Mouse (Mus musculus): ENCODE results near the gene Spata13. TPM values are rescaled to one million over a fixed set of nuclear protein-coding genes. Genes with fewer than 3 reads are reported as not detected.

Spata13 gene
- polyA plus RNA-seq, 1 experiment, result 4.8 TPM

GRCm38 (mm10) chr14:60711161-60711560, 77.4 kb downstream of the Spata13 start:
- Histone ChIP-seq H3K27me3 (ENCODE audit: control insufficient read depth) (no peaks in the 10 kb centered on the region), H3K9me3 (ENCODE audit: control insufficient read depth, low read length) (no peaks in the 10 kb centered on the region), H3K4me1 (ENCODE audit: control insufficient read depth) (no peaks in the 10 kb centered on the region), H3K36me3 (ENCODE audit: control insufficient read depth) (peaks cover 79% of the 10 kb centered on the region), H3K4me3 (replicated peaks) (no peak overlapping the region)
- no peak for TF ChIP-seq GATA1 (IDR thresholded peaks at IDR 0.05; ENCODE audit: low read length)
- no peak for TF ChIP-seq TAL1 (IDR thresholded peaks at IDR 0.05; ENCODE audit: low read length)

DNA sequence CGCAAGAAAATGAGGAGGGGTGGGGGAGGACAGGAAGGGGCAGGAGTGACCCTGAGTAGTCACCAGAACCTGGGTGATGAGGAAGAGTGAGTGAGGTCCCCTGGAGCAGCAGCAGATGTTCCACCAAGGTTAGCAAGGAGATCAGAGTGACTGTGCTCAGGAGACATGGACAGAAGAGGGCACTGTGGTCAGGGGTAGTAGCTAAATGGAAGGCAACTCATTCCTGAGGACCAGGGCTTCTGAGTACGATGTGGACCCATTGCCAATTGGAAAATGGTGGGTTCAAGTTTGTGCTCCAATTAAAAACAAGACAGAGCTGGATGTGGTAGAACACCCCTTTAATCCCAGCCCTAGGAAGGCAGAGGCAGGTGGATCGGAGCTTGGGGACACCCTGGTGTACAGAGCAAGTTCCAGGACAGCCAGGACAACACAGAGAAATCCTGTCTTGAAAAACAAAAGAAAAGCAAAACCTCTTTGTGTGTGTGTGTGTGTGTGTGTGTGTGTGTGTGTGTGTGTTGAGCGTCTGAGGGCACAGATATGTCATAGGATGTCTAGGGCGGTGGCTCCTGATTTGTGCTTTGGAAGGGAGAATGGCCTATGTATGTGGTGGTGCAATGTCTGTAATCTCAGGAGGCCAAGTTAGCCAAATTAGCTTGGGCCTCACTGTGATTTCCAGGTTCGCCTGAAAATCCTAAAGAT, 77.9 kb downstream of the Spata13 start:
- TF ChIP-seq GATA1 (IDR thresholded peaks at IDR 0.05; ENCODE audit: low read length) (no peak), TAL1 (IDR thresholded peaks at IDR 0.05; ENCODE audit: low read length) (no peak)
- no peaks in the 10 kb centered on the region for H3K27me3 ChIP-seq (ENCODE audit: control insufficient read depth)
- H3K4me3 ChIP-seq (replicated peaks), result no peak overlapping the region
- no peaks in the 10 kb centered on the region for H3K9me3 ChIP-seq (ENCODE audit: control insufficient read depth, low read length)
- peaks cover 78% of the 10 kb centered on the region for H3K36me3 ChIP-seq (ENCODE audit: control insufficient read depth)
- H3K4me1 ChIP-seq (ENCODE audit: control insufficient read depth), result no peaks in the 10 kb centered on the region

- H3K4me1 ChIP-seq (ENCODE audit: control insufficient read depth), result peaks cover 2% of the 10 kb centered on the region
- peaks cover 74% of the 10 kb centered on the region for H3K36me3 ChIP-seq (ENCODE audit: control insufficient read depth)
- H3K27me3 ChIP-seq (ENCODE audit: control insufficient read depth), result no peaks in the 10 kb centered on the region
- H3K9me3 ChIP-seq (ENCODE audit: control insufficient read depth, low read length), result no peaks in the 10 kb centered on the region
- no peak overlapping the region for H3K4me3 ChIP-seq (replicated peaks)
- TF ChIP-seq GATA1 (IDR thresholded peaks at IDR 0.05; ENCODE audit: low read length) (no peak), TAL1 (IDR thresholded peaks at IDR 0.05; ENCODE audit: low read length) (no peak)
Observed at GRCm38 (mm10) chr14:60712289-60712830, 78.6 kb downstream of the Spata13 start.

DNA sequence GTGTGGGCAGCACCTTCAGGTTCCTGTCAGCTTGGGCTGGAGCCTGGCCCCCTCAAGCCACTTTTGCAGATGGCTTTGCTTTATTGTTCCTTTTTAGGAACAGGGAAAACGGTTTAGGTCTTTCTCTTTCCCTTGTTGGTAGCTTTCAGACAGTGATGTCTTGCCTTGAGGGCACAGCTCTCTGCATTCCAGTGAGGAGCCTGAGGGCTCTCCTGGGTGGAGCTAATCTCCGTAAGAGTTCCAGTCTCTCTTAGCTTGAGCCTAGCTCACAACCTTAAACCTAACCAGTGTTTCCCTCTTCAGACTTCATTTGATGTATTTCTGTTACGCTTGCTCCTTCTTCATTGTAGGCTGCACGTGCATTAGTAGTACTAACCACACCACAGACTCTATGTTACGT, 81.9 kb downstream of the Spata13 start:
- TF ChIP-seq TAL1 (IDR thresholded peaks at IDR 0.05; ENCODE audit: low read length) (no peak), GATA1 (IDR thresholded peaks at IDR 0.05; ENCODE audit: low read length) (no peak)
- Histone ChIP-seq H3K36me3 (ENCODE audit: control insufficient read depth) (peaks cover 75% of the 10 kb centered on the region), H3K9me3 (ENCODE audit: control insufficient read depth, low read length) (no peaks in the 10 kb centered on the region), H3K4me1 (ENCODE audit: control insufficient read depth) (peaks cover 10% of the 10 kb centered on the region), H3K4me3 (replicated peaks) (no peak overlapping the region), H3K27me3 (ENCODE audit: control insufficient read depth) (no peaks in the 10 kb centered on the region)

DNA sequence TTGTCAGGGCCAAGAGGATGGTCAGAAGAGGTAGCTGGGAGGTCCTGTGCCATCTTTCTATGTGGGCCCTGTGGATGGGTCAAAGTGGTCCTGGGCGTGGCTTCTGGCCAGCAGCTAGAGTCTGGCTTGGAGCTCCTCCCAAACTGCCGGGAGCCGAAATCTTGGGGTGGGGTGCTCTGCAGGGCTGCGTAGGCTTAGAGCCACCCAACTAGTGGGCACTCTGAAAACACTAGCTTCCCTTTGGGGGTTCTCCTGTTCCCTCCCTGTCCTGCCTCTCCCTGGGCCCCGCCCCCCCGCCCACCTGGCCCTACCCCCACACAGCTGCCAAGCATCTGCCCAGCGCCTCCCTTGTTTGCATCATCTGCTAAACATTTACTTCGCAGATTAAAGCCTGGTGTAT, 87.5 kb downstream of the Spata13 start:
- Histone ChIP-seq H3K4me3 (replicated peaks) (no peak overlapping the region), H3K27me3 (ENCODE audit: control insufficient read depth) (no peaks in the 10 kb centered on the region), H3K9me3 (ENCODE audit: control insufficient read depth, low read length) (no peaks in the 10 kb centered on the region), H3K4me1 (ENCODE audit: control insufficient read depth) (peaks cover 13% of the 10 kb centered on the region), H3K36me3 (ENCODE audit: control insufficient read depth) (peaks cover 36% of the 10 kb centered on the region)
- TF ChIP-seq GATA1 (IDR thresholded peaks at IDR 0.05; ENCODE audit: low read length) (no peak), TAL1 (IDR thresholded peaks at IDR 0.05; ENCODE audit: low read length) (no peak)

DNA sequence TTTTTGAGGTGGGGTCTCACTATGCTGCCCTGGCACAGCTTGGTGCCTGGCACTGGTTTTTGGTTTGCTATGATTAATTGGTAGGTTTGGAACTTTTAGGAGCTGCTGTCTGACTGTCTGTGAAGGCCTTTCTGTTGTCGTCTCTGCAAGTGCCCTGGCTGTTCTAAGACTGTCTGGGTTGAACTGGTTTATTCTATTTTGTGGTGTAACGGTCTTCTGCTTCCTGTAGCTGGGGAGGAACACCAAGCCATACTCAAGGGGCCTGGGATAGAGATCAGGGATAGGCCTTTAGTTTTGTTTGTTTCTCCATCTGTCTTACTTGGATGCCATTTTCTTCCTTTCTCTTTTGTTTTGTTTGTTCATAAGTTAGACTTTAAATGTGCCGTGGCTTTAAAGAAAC, 88.1 kb downstream of the Spata13 start:
- Histone ChIP-seq H3K4me1 (ENCODE audit: control insufficient read depth) (peaks cover 13% of the 10 kb centered on the region), H3K4me3 (replicated peaks) (no peak overlapping the region), H3K36me3 (ENCODE audit: control insufficient read depth) (peaks cover 39% of the 10 kb centered on the region), H3K27me3 (ENCODE audit: control insufficient read depth) (no peaks in the 10 kb centered on the region), H3K9me3 (ENCODE audit: control insufficient read depth, low read length) (no peaks in the 10 kb centered on the region)
- TF ChIP-seq TAL1 (IDR thresholded peaks at IDR 0.05; ENCODE audit: low read length), result no peak
- TF ChIP-seq GATA1 (IDR thresholded peaks at IDR 0.05; ENCODE audit: low read length), result no peak

GRCm38 (mm10) chr14:60726091-60726490, 92.3 kb downstream of the Spata13 start:
- Histone ChIP-seq H3K4me3 (replicated peaks) (no peak overlapping the region), H3K36me3 (ENCODE audit: control insufficient read depth) (peaks cover 35% of the 10 kb centered on the region), H3K4me1 (ENCODE audit: control insufficient read depth) (peaks cover 2% of the 10 kb centered on the region), H3K9me3 (ENCODE audit: control insufficient read depth, low read length) (no peaks in the 10 kb centered on the region), H3K27me3 (ENCODE audit: control insufficient read depth) (no peaks in the 10 kb centered on the region)
- no peak for TF ChIP-seq GATA1 (IDR thresholded peaks at IDR 0.05; ENCODE audit: low read length)
- no peak for TF ChIP-seq TAL1 (IDR thresholded peaks at IDR 0.05; ENCODE audit: low read length)

GRCm38 (mm10) chr14:60727130-60727529, 93.3 kb downstream of the Spata13 start:
- no peak for TF ChIP-seq TAL1 (IDR thresholded peaks at IDR 0.05; ENCODE audit: low read length)
- no peak for TF ChIP-seq GATA1 (IDR thresholded peaks at IDR 0.05; ENCODE audit: low read length)
- H3K4me1 ChIP-seq (ENCODE audit: control insufficient read depth), result no peaks in the 10 kb centered on the region; the same call in 1 of the 2 replicates
- no peaks in the 10 kb centered on the region for H3K9me3 ChIP-seq (ENCODE audit: control insufficient read depth, low read length)

GRCm38 (mm10) chr14:60732081-60732480, 98.3 kb downstream of the Spata13 start:
- Histone ChIP-seq H3K9me3 (ENCODE audit: control insufficient read depth, low read length) (no peaks in the 10 kb centered on the region), H3K4me1 (ENCODE audit: control insufficient read depth) (peaks cover 6% of the 10 kb centered on the region), H3K27me3 (ENCODE audit: control insufficient read depth) (peaks cover 2% of the 10 kb centered on the region; the same call in 1 of the 2 replicates), H3K4me3 (replicated peaks) (no peak overlapping the region), H3K36me3 (ENCODE audit: control insufficient read depth) (peaks cover 36% of the 10 kb centered on the region)
- TF ChIP-seq TAL1 (IDR thresholded peaks at IDR 0.05; ENCODE audit: low read length) (no peak), GATA1 (IDR thresholded peaks at IDR 0.05; ENCODE audit: low read length) (no peak)

More at GRCm38 (mm10) chr14:60727130-60727529, 93.3 kb downstream of the Spata13 start:
- Histone ChIP-seq H3K36me3 (ENCODE audit: control insufficient read depth) (peaks cover 37% of the 10 kb centered on the region), H3K27me3 (ENCODE audit: control insufficient read depth) (no peaks in the 10 kb centered on the region), H3K4me3 (replicated peaks) (no peak overlapping the region)

All from erythroblast, embryonic 14.5 days (primary cell).